Mouse (Mus musculus): ENCODE results near the gene Olfr1217. TPM values are rescaled to one million over a fixed set of nuclear protein-coding genes. Genes with fewer than 3 reads are reported as not detected.

The Olfr1217 gene
- polyA plus RNA-seq, 1 experiment from 2014 or later: not detected

Other genes starting within 250 kb of the Olfr1217 start
- gene Olfr1201, start 239.0 kb downstream of the Olfr1217 start, polyA plus RNA-seq (2014; fragmentation: Nextera tagmentation; extraction: Ambion mirVana): not detected in 2 replicates
- gene Olfr1202, start 217.6 kb downstream of the Olfr1217 start, polyA plus RNA-seq (2014; fragmentation: Nextera tagmentation; extraction: Ambion mirVana): 0.05 TPM in 1 of 2 replicates, not detected in the other
- not detected in 2 replicates for gene Olfr1205, start 202.3 kb downstream of the Olfr1217 start, polyA plus RNA-seq (2014; fragmentation: Nextera tagmentation; extraction: Ambion mirVana)
- gene Olfr1204, start 182.8 kb downstream of the Olfr1217 start, polyA plus RNA-seq (2014; fragmentation: Nextera tagmentation; extraction: Ambion mirVana): not detected in 2 replicates
- gene Olfr1206, start 168.8 kb downstream of the Olfr1217 start, polyA plus RNA-seq (2014; fragmentation: Nextera tagmentation; extraction: Ambion mirVana): not detected in 2 replicates
- gene Olfr1208, start 129.8 kb downstream of the Olfr1217 start, polyA plus RNA-seq (2014; fragmentation: Nextera tagmentation; extraction: Ambion mirVana): not detected in 2 replicates
- not detected in 2 replicates for gene Olfr1209, start 116.9 kb downstream of the Olfr1217 start, polyA plus RNA-seq (2014; fragmentation: Nextera tagmentation; extraction: Ambion mirVana)
- gene Olfr1211, start 94.0 kb downstream of the Olfr1217 start, polyA plus RNA-seq (2014; fragmentation: Nextera tagmentation; extraction: Ambion mirVana): not detected in 2 replicates
- gene Olfr1212, start 78.1 kb downstream of the Olfr1217 start, polyA plus RNA-seq (2014; fragmentation: Nextera tagmentation; extraction: Ambion mirVana): not detected in 2 replicates
- not detected in 2 replicates for gene Gm13762, start 51.8 kb downstream of the Olfr1217 start, polyA plus RNA-seq (2014; fragmentation: Nextera tagmentation; extraction: Ambion mirVana)
- not detected in 2 replicates for gene Olfr1214, start 39.4 kb downstream of the Olfr1217 start, polyA plus RNA-seq (2014; fragmentation: Nextera tagmentation; extraction: Ambion mirVana)
- not detected in 2 replicates for gene Olfr1215, start 25.1 kb downstream of the Olfr1217 start, polyA plus RNA-seq (2014; fragmentation: Nextera tagmentation; extraction: Ambion mirVana)
- not detected in 2 replicates for gene Olfr1216, start 13.7 kb downstream of the Olfr1217 start, polyA plus RNA-seq (2014; fragmentation: Nextera tagmentation; extraction: Ambion mirVana)
- gene Olfr1218, start 29.1 kb upstream of the Olfr1217 start, polyA plus RNA-seq (2014; fragmentation: Nextera tagmentation; extraction: Ambion mirVana): not detected in 2 replicates
- gene Olfr1219, start 51.4 kb upstream of the Olfr1217 start, polyA plus RNA-seq (2014; fragmentation: Nextera tagmentation; extraction: Ambion mirVana): not detected in 2 replicates
- not detected in 2 replicates for gene Olfr1220, start 74.8 kb upstream of the Olfr1217 start, polyA plus RNA-seq (2014; fragmentation: Nextera tagmentation; extraction: Ambion mirVana)
- not detected in 2 replicates for gene Olfr1221, start 85.2 kb upstream of the Olfr1217 start, polyA plus RNA-seq (2014; fragmentation: Nextera tagmentation; extraction: Ambion mirVana)
- gene Olfr1222, start 101.0 kb upstream of the Olfr1217 start, polyA plus RNA-seq (2014; fragmentation: Nextera tagmentation; extraction: Ambion mirVana): not detected in 2 replicates
- gene Olfr1223, start 119.5 kb upstream of the Olfr1217 start, polyA plus RNA-seq (2014; fragmentation: Nextera tagmentation; extraction: Ambion mirVana): not detected in 2 replicates
- gene Olfr1224-ps1, start 132.0 kb upstream of the Olfr1217 start, polyA plus RNA-seq (2014; fragmentation: Nextera tagmentation; extraction: Ambion mirVana): not detected in 2 replicates
- gene Olfr1225, start 142.6 kb upstream of the Olfr1217 start, polyA plus RNA-seq (2014; fragmentation: Nextera tagmentation; extraction: Ambion mirVana): not detected in 2 replicates
- not detected in 2 replicates for gene Olfr1226, start 168.0 kb upstream of the Olfr1217 start, polyA plus RNA-seq (2014; fragmentation: Nextera tagmentation; extraction: Ambion mirVana)
- not detected in 2 replicates for gene Olfr1228, start 222.0 kb upstream of the Olfr1217 start, polyA plus RNA-seq (2014; fragmentation: Nextera tagmentation; extraction: Ambion mirVana)

All from neural tube, embryonic 14.5 days (tissue).